Mouse (Mus musculus) bone marrow, adult 2 months (tissue): ENCODE data around the gene Cox6a2.

Experiments
- CTCF ChIP-seq: fragments of 200-500 bp; IDR thresholded peaks from 2 replicates; pipeline ENCODE4 v1.5.1; 2011; ENCODE audit warnings: low read length, control low read depth; ENCODE audit not compliant: control insufficient read depth, insufficient read depth
- POLR2A ChIP-seq: fragments of 200-500 bp; IDR thresholded peaks from 2 replicates; pipeline ENCODE4 v1.6.1; 2011; ENCODE audit warnings: low read depth, mild to moderate bottlenecking, control low read depth, low read length, borderline replicate concordance; ENCODE audit not compliant: control insufficient read depth

- no peak for TF ChIP-seq POLR2A
- no peak for TF ChIP-seq CTCF
Measured at GRCm38 (mm10) chr7:128201607-128202006, 4.6 kb downstream of the Cox6a2 start.
